8 mouse cellular contexts compared by ENCODE assay signal in the genomic region with DNA sequence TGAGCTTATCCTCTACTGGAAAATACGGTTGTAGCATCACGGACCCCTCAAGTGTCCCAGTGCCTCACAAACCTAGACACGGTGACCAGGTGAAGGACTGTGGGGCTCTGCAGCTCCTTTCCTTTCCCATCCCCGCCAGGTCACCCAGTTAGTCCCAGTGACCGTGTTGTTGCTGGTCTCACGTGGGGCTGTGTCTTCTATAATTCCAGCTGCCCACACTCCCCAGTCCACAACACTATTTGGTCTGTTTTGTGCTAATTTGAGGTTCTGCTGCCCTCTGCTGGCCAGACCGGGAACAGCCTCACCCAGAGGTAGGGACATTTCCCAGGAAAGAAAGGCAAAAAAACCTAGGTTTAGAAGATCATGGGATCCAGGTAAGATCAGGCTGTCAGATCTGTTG.
DNase-seq lines count a peak whose midpoint lies in the region; ATAC-seq and TF ChIP-seq lines count a peak whose summit lies in the region.

No protein-coding gene starts in this region.

- H3K4me1 ChIP-seq in intestine, embryonic 15.5 days (replicated peaks), result no peaks in the 10 kb centered on the region; the same call in 1 of the 2 replicates
- peaks cover 8% of the 10 kb centered on the region; the same call in 1 of the 2 replicates for H3K4me1 ChIP-seq in midbrain, embryonic 13.5 days (replicated peaks)
- peaks cover 5% of the 10 kb centered on the region; the same call in 1 of the 2 replicates for H3K4me1 ChIP-seq in small intestine, adult 2 months (ENCODE audit: control insufficient read depth, insufficient read depth, insufficient read length, low read length)

- TF ChIP-seq CTCF in small intestine, adult 2 months (IDR thresholded peaks at IDR 0.05; ENCODE audit: extremely low read depth, insufficient read length, insufficient replicate concordance, low read depth, low read length), result peak; percentile 97; the same call in 1 of the 2 replicates

- peaks cover 3% of the 10 kb centered on the region; the same call in 1 of the 2 replicates for H3K36me3 ChIP-seq in intestine, embryonic 15.5 days
- H3K36me3 ChIP-seq in midbrain, embryonic 13.5 days, result peaks cover 7% of the 10 kb centered on the region
- no peaks in the 10 kb centered on the region for H3K36me3 ChIP-seq in small intestine, adult 2 months (ENCODE audit: control insufficient read depth, insufficient read depth, low read length)

- H3K9ac ChIP-seq in intestine, embryonic 15.5 days, result no peak overlapping the region
- H3K9ac ChIP-seq in midbrain, embryonic 13.5 days (replicated peaks), result no peak overlapping the region

- intact Hi-C loops in left cerebral cortex, postnatal 25 days (cut with DNase I), result loop anchor here (1.0 to 10.0 kb wide), 4 partner anchors 117 to 427 kb away; partner anchors contain the start of gene Galnt2

- H3K27ac ChIP-seq in intestine, embryonic 15.5 days, result no peak overlapping the region
- no peak overlapping the region for H3K27ac ChIP-seq in midbrain, embryonic 13.5 days
- no peak overlapping the region for H3K27ac ChIP-seq in small intestine, adult 2 months (ENCODE audit: insufficient read depth, low read depth, low read length)

- no peaks in the 10 kb centered on the region for H3K9me3 ChIP-seq in intestine, embryonic 15.5 days
- H3K9me3 ChIP-seq in midbrain, embryonic 13.5 days, result no peaks in the 10 kb centered on the region

- H3K27me3 ChIP-seq in intestine, embryonic 15.5 days (replicated peaks), result no peaks in the 10 kb centered on the region
- H3K27me3 ChIP-seq in midbrain, embryonic 13.5 days, result no peaks in the 10 kb centered on the region
- H3K27me3 ChIP-seq in small intestine, adult 2 months (ENCODE audit: control insufficient read depth, insufficient read depth, low read length), result no peaks in the 10 kb centered on the region

- TF ChIP-seq POLR2A in small intestine, adult 2 months (IDR thresholded peaks at IDR 0.05; ENCODE audit: low read depth, low read length), result no peak

- peak; percentile 55; the same call in 1 of the 2 replicates for ATAC-seq in intestine, embryonic 15.5 days
- peak; percentile 55 for ATAC-seq in midbrain, embryonic 13.5 days

- no peak overlapping the region for H3K4me3 ChIP-seq in intestine, embryonic 15.5 days (replicated peaks)
- H3K4me3 ChIP-seq in midbrain, embryonic 13.5 days (replicated peaks), result no peak overlapping the region
- H3K4me3 ChIP-seq in small intestine, adult 2 months (ENCODE audit: low read depth, low read length), result no peak overlapping the region

- peak; percentile 83 for DNase-seq in gastrocnemius, adult 18-20 months (ENCODE audit: low spot score)
- no peak for DNase-seq in gastrocnemius, postnatal 25 days
- peak; percentile 80 to 91 for DNase-seq in cerebellum, adult 18-20 months
- DNase-seq in forelimb bud, embryonic 11.5 days (ENCODE audit: low read depth, low spot score), result peak; percentile 71
- peak; percentile 86 to 87 for DNase-seq in left cerebral cortex, postnatal 25 days (ENCODE audit: low spot score in 2 of 2)

- WGBS in intestine, embryonic 15.5 days, result 33% methylated on average over 7 of the region's 7 CpGs
- 37% methylated on average over 7 of the region's 7 CpGs for WGBS in midbrain, embryonic 13.5 days
- 32% methylated on average over 7 of the region's 7 CpGs for WGBS in small intestine, adult 2 months

- no peak overlapping the region for H3K4me2 ChIP-seq in intestine, embryonic 15.5 days (replicated peaks)
- no peak overlapping the region for H3K4me2 ChIP-seq in midbrain, embryonic 13.5 days (replicated peaks)
